Mouse (Mus musculus) adrenal gland, postnatal 36 days (tissue): ENCODE measurements around the gene Pacrg. TPM values are rescaled to one million over a fixed set of nuclear protein-coding genes. Genes with fewer than 3 reads are reported as not detected.

ENCODE experiments used
- DNase-seq, 2 experiments: peaks; one replicate each; pipeline ENCODE4 v3.0.0; 2021; ENCODE audit warnings: mixed read lengths in 1 of 2
- total RNA-seq, 2 experiments: library from RNA; stranded (reverse); gene quantifications; 2 replicates each; pipeline ENCODE4 v1.2.3; 2021

Pacrg gene
- total RNA-seq, 2 experiments from 2014 or later = 1.6 to 4.4 TPM

DNA sequence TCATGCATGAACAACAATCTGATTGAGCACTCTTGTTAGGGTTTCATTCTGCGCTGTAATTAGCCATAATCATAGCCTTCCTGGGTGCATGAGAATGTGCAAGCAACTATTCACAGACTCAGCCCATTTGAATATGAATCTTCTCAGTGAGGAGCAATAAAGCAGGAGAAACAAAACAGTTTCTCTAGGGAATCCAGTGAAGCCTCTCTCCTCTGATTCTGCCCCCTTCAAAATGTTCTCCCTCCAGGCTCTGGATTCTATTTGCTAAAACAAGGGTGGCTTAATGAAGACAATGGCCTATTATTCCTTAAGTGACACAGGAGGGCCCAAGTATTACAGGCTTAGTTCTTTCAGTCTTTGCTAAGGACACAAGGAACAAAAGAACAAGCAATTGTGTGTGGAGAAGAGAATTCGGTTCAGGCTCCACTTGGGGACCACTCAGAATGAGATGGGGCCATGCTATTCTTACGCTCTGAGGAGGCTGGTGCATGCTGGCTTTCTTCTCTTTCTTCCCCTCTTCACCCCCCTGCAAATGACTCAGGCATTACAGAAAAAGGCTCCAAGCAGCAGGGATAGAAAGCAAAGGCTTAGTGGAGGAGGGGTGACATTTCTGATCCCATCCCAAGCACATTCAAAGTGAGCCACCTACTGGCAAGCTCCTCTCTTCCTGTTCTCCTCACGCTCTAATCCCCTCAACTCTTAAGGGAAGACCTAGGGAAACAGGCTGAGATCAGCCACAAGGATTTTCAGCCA is 95.2 kb downstream of the Pacrg start:
- DNase-seq = peak; percentile 67 to 81

DNA sequence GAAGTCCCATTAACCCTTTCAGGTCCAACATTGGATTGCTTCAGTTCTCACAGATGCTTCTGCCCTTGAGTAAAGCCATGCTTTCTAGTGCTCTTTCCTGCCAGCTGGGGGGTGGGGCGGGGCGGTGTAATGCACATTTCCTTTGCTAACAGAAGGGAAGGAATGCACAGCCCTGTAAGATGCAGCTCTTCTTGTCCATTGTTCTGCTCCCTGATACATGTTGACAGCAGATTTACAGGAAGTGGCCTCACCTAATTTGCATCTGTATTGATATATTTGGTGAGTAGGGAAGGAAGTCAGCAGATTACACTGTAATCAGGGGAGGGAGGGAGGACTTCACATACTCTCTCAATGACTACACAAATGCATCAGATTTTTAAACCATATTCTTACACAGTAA is 100.0 kb downstream of the Pacrg start:
- no peak for DNase-seq

DNA sequence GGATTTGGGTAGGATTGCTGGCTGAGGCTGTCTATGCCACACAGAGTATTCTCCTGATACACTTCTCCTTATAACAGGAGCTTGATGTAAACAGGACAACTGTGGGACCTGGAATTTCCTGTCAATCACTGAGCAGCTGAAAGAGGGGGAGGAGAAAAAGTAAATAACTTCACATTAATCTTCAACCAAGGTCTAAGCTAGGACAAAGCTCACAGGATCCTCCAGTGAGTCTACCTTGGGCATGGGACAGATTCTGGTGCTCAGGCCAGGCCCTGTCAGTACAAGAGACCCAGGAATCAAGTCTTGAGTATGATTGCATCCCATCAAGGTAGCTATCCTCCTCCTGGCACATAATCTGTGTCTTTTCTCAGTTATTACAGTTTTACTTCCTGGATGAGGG is 102.1 kb downstream of the Pacrg start:
- DNase-seq = no peak

DNA sequence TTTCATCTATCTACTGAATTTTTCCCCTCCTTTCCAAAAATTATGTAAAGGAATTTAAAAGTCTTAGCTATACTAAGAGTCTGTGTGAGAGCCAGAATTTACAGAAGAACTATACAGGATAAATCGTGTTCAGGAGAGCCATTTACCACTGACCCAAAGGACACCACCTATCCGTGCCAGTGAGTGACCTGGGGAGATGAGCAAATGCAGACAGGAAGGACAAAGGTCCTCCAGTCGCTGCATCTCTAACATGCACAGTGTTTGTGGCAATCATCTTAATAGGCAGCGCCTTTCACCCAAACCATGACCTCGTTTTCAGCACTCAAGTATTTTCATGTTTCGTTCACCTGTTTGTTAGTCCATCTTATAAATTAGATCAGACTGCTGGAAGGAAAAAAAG is 105.4 kb downstream of the Pacrg start:
- DNase-seq = no peak

DNA sequence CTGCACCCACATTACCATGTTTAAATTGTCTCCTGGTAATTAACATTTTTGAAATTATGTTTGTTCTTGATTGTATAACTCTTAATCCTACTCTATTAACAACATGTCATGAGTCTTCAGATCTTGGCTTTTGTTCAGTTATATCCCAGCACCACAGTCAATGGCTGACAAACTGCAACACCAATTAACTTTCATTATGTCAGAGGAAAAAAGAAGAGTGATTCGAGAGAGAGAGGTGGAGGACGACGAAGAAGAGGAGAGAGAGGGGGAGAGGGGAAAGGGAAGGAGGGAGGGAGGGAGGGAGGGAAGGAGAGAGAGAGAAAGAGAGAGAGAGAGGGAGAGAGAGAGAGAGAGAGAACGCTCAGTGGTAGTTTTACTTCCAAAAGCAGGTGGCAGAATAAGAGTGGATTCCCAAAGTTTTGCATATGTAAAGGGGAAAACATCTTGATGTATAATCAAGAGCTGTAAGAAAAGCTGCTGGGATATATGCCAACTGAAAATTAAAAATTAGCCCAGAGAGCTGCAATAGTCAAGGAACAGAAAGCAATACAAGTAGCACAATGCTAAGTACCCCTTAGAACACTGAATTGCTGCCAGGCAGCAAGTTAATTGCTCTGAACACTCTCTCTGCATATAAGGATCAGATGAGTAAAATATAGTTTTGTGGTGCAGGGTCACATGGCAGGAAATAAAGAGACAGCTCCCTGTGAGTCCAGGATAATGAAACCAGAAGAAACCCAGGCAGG is 107.6 kb downstream of the Pacrg start:
- no peak for DNase-seq

DNA sequence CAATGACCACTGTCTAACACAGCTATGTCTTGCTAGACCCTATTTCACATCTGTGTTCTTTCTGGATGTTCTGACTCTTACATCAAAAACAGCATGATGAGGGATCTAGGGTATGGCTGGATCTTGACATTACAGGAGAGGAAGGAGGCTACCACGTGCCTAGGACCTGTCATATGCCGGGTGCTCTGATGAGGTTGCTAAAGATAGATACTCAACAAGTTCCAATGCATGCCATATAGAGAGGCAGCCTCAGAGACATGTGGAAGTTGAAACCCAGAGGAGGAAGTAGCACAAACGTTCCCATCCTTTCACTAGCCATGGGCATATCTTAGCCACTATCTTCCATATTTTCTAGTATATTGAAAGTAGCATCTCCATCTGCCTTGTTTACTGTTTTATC is 115.3 kb downstream of the Pacrg start:
- DNase-seq = no peak

DNA sequence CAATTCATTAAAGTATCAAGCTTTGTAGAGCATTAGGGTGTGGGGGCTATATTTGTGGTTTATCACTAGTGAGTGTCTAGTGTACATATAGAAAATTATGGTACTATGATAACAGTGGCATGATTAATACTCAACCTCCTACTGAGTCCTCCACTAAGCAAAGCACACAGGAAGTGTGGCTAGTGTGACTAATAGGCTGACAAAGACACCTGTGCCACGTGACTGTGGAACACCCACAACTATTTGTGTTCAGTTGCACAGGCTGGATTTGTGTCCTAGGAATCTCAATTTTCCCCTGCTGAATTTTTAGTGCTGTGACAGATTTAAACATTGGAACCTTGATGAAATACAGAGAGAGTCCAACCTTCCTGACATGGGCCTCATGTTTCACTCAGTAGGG is 118.5 kb downstream of the Pacrg start:
- no peak for DNase-seq

DNA sequence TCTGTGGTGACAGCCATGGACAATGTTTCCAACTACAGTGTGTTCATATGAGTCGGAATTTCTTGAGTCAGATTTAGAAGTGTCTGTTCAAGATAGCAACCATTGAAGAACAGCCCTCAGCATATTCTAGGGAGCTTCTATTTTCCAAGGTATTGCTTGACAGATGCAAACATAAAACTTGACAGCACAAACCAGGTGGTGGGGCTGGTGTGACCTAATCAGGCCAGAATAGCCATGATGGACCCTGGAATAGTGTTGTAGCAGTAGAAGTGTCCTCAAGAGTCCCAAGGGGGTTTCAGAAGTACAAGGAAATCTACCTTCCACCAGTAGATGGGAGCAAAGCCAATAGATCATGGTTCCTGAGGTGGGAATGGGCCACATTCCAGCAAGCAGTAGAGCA is 123.0 kb downstream of the Pacrg start:
- DNase-seq = no peak

DNA sequence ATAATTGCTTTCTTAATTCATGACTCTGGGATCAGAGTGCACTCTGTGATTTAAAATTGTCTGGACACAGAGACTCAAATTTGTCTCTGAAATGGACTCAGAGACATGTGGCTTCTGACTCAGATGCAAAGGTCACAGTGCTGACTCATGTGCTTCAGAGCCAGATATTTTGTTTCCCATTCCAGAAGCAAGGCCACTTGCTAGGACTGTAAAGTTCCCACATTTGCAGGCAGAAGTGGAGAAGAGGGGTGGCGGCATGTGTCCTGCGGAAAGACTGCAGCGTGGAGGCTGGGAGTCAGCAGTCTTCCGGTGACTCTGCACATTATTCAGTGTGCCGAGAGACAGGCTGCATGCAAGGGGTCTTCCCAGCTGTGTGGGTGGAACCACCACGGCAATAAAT is 137.3 kb downstream of the Pacrg start:
- DNase-seq = peak; percentile 77 to 79

DNA sequence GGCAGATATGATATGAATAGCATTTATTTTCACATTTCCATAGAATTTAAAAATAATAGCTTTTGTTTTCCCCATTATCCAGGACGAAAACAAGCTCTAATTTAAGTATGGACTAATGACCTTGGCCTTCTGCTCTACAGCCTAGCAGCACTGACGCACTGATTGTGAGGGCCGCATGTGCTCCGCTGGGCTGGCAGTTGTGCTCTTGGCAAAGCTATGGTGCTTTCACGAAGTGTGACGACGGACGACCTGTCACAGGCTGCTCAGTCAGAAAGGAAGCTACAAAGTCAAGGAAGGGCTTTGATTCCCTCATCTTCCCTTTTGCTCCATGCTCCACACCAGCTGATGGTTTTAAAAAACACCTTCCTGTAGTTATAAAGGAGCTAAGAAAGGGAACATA is 142.1 kb downstream of the Pacrg start:
- peak; percentile 65 to 69 for DNase-seq

DNA sequence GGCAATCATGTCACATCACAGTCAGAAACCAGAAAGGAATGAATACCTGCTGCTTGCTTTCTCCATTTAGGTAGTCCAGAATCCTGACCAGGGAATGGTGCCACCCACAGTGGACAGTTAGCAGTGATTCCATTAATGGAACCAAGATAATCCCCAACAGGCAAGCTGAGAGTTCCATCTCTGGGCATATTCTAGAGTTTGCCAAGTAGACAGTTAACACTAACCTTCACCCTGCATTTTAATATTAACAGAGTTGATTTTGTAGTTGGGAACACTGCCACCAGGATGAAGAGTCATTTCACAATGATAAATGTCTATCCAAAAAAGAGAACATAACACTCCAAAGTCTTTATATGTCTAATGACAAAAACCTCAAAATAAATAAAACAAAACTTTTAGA is 144.7 kb downstream of the Pacrg start:
- no peak for DNase-seq

DNA sequence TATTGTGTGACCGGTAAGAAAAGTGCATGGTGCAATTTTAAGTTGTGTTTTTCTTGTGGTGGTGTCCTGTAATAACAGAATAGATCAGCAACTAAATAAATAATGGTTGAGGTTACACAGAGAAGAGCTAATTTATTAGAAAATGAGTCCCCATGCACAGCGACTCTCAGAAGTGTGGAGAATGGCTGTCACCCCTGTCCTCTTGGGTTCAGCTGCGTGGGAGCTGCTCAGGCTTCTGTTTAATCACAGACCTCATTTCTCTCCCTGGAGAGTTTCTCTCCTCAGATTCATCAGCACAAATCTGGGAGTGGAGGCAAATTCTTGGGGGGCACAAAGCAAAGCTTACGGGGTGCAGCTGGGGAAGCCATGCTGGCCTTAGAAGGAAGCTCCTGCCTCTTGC is 163.0 kb downstream of the Pacrg start:
- DNase-seq = no peak

DNA sequence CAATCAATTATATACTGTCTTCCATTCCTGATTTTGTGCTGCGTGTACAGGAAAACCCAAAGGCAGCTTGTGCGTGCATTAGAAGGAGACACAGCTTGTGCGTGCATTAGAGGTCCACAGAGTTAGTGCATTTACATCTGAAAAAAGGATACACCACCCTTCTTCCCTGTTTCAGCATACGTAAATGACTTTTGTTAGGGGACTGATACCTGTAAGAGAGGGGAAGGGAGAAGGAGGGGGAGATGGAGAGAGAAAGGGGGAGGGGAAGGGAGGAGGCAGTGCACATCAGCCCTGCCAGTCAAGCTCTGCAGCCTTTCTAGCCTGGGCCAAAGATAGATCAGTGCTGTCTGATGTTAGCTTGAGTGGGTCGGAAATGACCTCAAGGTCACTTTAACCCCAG is 164.6 kb downstream of the Pacrg start:
- DNase-seq = no peak

DNA sequence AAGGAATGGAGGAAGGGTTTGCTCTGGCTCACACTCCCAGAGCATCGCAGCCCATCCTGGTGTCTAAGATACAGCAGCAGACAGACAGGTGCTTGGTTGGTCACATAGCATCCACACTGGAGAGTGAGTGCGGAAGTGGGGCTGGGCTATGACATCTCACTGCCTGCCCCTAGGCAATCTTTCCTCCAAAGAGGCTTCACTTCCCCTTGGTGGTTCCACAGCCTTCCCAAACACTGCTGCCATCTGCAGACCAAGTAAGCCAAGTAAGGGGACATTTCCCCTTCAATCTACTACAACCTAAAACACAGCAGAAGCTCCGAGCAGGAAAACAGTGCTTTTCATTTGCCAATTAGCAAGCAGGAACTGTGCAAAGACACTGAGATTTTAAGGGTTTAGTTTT is 165.1 kb downstream of the Pacrg start:
- no peak for DNase-seq

DNA sequence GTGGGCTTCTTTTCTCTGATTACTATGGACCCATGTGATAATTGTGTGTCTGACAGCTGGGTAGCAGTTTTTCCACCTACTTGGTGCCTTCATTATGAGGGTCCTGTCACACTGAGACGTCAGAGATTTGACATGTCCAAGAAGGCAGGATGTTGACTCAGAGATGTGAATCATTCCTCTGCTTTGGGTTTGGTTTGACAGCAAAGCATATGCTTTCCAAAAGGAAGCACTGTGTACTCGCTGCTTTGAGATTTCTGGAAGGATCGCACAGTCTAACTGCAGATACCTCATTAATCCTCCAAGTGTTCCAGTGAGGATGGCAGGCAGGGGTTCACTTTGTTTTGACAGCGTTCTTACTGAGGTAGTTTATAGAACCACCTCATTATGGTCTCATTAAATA is 178.8 kb downstream of the Pacrg start:
- no peak for DNase-seq

DNA sequence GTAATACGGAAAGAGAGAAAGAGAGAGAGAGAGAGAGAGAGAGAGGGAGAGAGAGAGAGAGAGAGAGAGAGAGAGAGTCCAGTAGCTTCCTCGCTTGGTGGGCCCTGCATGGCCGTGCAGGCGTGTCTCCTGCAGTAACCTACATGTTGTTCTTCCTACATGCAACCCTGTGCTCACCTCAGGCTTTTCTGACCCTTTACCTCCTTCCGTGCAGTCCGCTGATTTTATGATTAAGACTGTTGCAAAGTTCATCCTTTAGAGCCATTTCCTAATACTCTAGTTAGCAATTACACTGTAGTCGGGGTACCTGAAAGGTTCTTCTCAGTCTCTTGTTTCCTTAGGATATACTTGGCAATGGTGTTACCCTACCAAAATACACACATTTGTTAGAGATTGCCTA is 196.5 kb downstream of the Pacrg start:
- DNase-seq = no peak

DNA sequence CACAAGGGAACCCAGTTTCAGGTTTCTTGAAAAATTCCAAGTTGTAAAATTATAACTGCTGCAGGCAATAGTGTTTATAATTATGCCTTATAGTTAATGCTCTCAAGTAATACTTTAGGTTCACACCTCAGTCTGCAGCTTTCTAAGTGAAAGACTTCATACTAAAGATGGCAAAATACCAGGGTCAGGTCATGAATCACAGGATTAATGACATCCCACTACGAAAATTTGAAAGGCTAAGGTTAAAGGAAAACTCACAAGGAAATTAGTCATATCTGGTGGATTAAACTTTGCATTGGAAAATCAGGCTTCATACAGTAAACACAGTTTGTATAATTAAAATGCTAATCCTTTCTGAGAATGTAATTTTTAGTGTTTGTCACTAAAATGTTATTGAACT is 200.3 kb downstream of the Pacrg start:
- peak in 1 of 2 experiments; percentile 9 for DNase-seq

DNA sequence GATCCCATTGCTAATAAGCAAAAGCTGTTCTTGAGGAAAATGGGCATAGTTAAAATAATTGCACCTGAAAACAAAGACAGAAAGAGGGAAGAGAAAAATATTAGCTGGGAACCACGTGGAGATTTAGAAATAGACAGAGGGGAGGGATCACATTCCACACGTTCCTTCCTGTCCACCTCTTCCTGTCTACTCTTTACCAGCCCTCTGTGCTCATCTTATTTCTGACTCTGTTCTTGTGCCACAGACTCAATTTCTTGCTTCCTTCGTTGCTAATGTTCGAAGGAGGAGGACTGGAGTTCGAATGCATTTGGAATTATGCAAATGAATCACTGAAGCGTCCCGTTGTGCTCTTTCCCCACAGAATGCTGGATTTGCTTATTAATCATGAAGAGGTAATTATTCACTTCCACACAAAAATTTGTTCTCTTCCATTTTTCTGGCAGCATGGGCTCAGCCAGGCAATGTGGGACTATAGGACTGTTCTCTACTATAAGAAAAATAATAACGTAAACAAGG is 204.1 kb downstream of the Pacrg start:
- no peak for DNase-seq

DNA sequence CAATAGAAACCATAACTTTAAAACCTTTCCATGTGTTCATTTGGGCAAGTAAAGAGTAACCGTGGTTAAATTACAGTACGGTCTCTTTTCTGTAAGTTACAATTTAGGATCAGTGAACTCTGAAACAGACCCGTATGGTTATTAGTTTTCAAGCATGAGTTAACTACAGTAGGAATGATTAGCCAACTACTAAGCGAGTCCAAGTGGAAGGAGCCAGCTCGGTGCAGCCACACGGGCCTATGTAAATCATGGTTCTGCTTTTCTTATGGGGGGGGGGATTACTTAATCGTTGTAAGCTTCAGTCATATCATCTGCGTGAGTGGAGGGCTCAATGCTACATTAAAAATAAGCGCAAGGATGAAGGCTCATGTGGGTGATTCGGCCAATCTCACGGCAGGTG is 204.6 kb downstream of the Pacrg start:
- no peak for DNase-seq

DNA sequence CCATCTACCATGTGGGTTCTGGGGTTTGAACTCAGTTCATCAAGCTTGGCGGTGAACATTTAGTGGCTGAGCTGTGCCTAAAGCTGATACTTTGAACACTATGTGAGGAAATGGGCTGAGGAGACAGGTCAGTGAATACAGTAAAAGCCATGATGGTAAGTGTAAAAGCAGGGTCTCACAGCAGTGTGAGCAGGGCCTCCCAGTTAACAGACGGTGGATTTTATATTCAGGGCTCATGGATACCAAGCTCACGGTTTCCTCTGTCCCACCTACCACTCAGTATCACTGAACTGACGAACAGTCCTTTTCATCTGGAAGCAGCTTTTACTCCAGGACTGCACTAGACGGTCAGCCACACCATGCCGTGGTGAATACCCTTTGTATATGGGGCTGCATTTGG is 205.1 kb downstream of the Pacrg start:
- DNase-seq = no peak

DNA sequence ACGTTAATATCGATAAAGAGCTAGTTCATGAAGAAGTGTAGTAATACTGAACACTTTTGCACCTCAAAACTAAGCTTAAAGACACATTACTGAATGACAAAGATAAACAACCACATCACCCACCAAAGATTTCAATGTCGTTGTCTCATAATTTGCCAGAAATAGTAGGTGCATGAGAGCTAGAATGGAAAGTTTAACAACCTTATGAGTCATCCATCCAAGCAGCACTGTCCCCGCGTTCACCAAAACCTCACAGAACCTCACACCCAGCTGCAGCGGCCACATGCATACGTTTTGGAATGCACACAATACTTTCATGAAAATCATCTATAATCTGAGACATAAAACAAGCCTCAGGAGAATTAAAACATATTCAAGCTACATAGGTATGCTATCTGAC is 206.3 kb downstream of the Pacrg start:
- no peak for DNase-seq

DNA sequence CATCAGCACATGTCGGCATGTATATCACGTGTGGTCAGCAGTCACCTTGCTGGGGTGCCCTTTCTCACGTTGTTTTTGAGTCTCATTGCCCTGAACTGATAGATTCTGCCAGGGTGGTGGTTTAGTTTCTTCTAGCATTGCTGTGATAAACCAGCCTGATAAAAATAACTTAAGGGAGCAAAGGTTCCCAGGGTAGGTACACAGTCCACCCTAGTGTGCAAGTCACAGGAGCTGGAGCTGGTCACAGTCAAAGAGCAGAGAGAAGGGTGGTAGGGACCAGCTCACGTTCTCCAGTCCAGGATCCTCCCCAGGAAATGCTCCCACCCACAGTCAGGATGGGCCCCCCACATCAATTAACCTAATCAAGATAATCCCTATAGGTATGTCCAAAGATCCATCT is 211.9 kb downstream of the Pacrg start:
- no peak for DNase-seq

DNA sequence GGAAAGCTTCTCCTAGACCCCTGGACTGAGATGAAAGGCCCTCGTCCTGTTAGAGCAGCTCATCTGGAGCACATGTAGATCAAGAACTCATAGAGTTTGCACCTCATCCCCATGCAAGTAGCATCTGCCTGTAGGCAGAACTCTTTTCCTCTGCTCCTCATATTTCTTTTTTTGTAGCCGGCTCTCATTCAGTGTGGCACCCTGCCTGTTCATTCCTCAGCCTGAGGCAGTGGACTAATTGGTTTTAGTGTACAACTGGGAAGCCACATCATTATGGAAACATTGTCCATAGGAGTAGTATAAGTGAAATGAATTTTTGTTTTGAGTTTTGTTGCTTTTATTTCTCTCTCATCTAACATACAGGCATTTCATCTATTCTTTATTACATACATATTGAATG is 212.6 kb downstream of the Pacrg start:
- no peak for DNase-seq
